Mouse (Mus musculus) cerebellum, adult 2 months (tissue): Measurements from ENCODE around the gene Arpc2. TPM values are rescaled to one million over a fixed set of nuclear protein-coding genes. Genes with fewer than 3 reads are reported as not detected.
A peak's percentile ranks its signal among the peaks of the same experiment; 100 is the strongest.

Source experiments
- DNase-seq, 2 experiments: peaks; one replicate each; pipeline ENCODE4 v3.0.0; 2021
- H3K27ac ChIP-seq: fragments of 200-500 bp; 2 replicates; pipeline ENCODE4 v1.5.1; 2012; ENCODE audit warnings: low read length, control low read depth, inconsistent platforms; ENCODE audit not compliant: insufficient read depth
- H3K27me3 ChIP-seq: fragments of 200-500 bp; 2 replicates; pipeline ENCODE4 v1.6.1; 2012; ENCODE audit warnings: inconsistent platforms, mild to moderate bottlenecking, low read length, moderate library complexity; ENCODE audit not compliant: control insufficient read depth, insufficient read depth
- H3K4me1 ChIP-seq: fragments of 200-500 bp; 2 replicates; pipeline ENCODE4 v1.6.1; 2011; ENCODE audit warnings: low read length; ENCODE audit not compliant: control insufficient read depth, insufficient read depth
- H3K4me3 ChIP-seq: fragments of 200-500 bp; replicated peaks from 2 replicates; pipeline ENCODE3; 2011; ENCODE audit warnings: mild to moderate bottlenecking, low read depth, low read length, control low read depth; ENCODE audit not compliant: insufficient read depth
- CTCF ChIP-seq: fragments of 200-500 bp; IDR thresholded peaks from 2 replicates; pipeline ENCODE4 v1.5.1; 2011; ENCODE audit warnings: low read depth, mild to moderate bottlenecking, control low read depth, low read length, moderate library complexity, borderline replicate concordance; ENCODE audit not compliant: insufficient read depth
- POLR2A ChIP-seq: fragments of 200-500 bp; IDR thresholded peaks from 2 replicates; pipeline ENCODE4 v1.6.1; 2011; ENCODE audit warnings: low read length, control low read depth, borderline replicate concordance; ENCODE audit not compliant: insufficient read depth
- WGBS: fragments of 180-500 bp; shearing (Covaris S2); methylation state at CpG from one replicate; pipeline ENCODE4 v1.1.7; 2018; 5-methylcytosine and 5-hydroxymethylcytosine counted together
- polyA plus RNA-seq: library from polyadenylated mRNA; depleted of rRNA; stranded (reverse); fragments of >200 nt; gene quantifications from 2 replicates; pipeline ENCODE4 v1.2.3, GENCODE M21; 2012

Gene Arpc2
- polyA plus RNA-seq, 1 experiment: 146 TPM

DNA sequence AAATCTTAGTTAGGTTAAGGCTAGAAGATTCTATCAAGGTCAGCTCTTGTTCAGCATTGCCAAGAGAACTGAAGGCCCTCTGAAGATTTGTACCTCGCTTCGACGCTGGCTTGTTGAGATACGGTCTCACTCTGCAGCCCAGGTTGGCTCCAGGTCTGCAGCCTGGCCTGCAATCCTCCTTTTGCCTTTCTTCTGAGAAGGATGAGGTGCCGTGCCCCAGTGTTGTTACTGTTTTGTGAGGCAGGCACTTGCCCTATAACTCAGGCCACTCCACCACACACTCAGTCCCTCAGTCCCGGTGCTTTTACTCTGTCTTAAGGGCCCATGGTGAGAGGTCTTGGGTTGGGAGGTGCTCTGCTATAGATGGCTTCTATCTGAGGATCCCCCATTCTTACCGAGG lies 66.3 kb downstream of the Arpc2 start:
- Histone ChIP-seq H3K27me3 (no peaks in the 10 kb centered on the region), H3K27ac (no peak overlapping the region), H3K4me1 (peaks cover 29% of the 10 kb centered on the region), H3K4me3 (no peak overlapping the region)
- no peak for DNase-seq
- 89% methylated on average over 7 of the region's 7 CpGs for WGBS
- no peak for TF ChIP-seq CTCF
- TF ChIP-seq POLR2A: no peak

DNA sequence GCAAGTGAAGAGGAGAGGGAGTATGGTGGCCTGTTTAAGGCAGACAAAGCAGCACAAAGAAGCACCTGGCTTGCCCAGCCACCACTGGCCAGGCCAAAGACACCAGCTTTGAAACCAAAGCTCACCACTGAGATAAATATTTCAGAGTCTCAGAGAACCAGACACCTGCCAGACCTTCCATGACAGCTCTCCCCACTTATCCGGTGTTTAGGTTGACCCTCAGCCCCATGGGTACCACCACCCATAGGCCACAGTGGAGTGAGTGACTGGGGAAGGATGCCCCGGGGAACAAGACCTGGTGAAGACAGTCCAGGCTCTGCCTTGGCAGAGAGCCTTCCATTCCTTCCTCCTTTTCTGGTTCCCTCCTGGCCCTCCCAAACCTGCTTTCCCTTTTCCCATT lies 67.0 kb downstream of the Arpc2 start:
- peak in 1 of 2 experiments; percentile 9 for DNase-seq
- H3K4me1 ChIP-seq: peaks cover 23% of the 10 kb centered on the region
- peak overlapping the region; percentile 4 for H3K4me3 ChIP-seq
- 74% methylated on average over 2 of the region's 2 CpGs for WGBS
- H3K27ac ChIP-seq: no peak overlapping the region; the same call in 1 of the 2 replicates
- no peak for TF ChIP-seq CTCF
- TF ChIP-seq POLR2A: no peak
- no peaks in the 10 kb centered on the region for H3K27me3 ChIP-seq

- H3K4me1 ChIP-seq: peaks cover 14% of the 10 kb centered on the region
- peak overlapping the region; percentile 60 for H3K4me3 ChIP-seq
- no peaks in the 10 kb centered on the region for H3K27me3 ChIP-seq
- DNase-seq: peak; percentile 61 to 69
- TF ChIP-seq CTCF (no peak), POLR2A (peak; percentile 40; the same call in 1 of the 2 replicates)
- H3K27ac ChIP-seq: peak overlapping the region; percentile 58
- 3% methylated on average over 56 of the region's 56 CpGs for WGBS
Observed at GRCm38 (mm10) chr1:74303509-74304338, 67.8 kb downstream of the Arpc2 start.

DNA sequence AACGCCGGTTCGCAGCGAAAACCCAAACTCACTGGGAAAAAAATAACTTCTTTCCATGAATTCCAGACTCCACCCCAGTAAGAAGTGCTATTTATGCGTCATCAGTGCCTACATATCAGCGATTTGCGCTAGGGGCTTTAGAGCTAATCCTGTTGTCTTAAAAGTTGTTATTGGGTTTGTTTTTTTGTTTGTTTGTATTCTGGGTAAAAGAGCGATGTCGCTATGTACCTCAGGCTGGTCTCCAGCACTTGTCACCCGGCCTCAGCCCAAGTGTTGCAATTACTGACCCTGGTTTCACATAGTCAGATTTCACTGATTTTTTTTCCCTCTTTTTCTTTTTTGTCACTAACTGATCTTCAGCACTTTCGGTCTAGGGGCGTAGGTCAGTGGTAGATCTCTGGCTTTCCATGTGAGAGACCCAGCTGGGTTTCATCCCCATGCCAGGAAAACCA lies 68.5 kb downstream of the Arpc2 start:
- H3K4me1 ChIP-seq: peaks cover 8% of the 10 kb centered on the region; the same call in 1 of the 2 replicates
- TF ChIP-seq POLR2A: no peak
- TF ChIP-seq CTCF: no peak
- H3K4me3 ChIP-seq: peak overlapping the region; percentile 60
- H3K27ac ChIP-seq: peak overlapping the region; percentile 58; the same call in 1 of the 2 replicates
- 19% methylated on average over 12 of the region's 12 CpGs for WGBS
- DNase-seq: no peak
- no peaks in the 10 kb centered on the region for H3K27me3 ChIP-seq

DNA sequence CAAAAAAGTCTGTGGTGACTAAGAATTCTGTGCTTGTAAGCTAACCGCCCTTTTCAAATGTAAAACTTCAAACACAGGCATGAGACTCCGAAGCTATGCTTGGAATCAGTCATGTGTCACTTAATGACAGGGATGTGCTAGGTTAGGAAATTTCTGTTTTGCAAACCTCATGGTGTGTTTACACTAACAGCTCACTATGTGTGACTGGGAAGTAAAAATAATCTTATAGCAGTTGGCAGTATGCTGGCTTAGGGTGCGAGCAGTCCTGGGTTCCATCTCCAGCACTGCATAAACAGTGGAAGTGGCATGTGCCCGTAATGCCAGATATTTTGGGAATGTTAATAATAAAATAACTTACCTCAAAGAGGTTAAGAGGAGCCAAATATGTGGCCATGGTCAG lies 69.1 kb downstream of the Arpc2 start:
- TF ChIP-seq POLR2A (no peak), CTCF (no peak)
- WGBS: 88% methylated on average over 4 of the region's 4 CpGs

GRCm38 (mm10) chr1:74305522-74305921 lies 69.6 kb downstream of the Arpc2 start, which contains the start of gene Tmbim1:
TSS of gene Tmbim1 (minus strand) at chr1:74305622.
- 93% methylated on average over 2 of the region's 2 CpGs for WGBS
- Histone ChIP-seq H3K4me3 (peak within 1 kb of the TSS; percentile 60), H3K27me3 (no peaks in the 10 kb centered on the region), H3K4me1 (peaks cover 4% of the 10 kb centered on the region; the same call in 1 of the 2 replicates), H3K27ac (no peak within 1 kb of the TSS; the same call in 1 of the 2 replicates)
- DNase-seq: no peak
- TF ChIP-seq POLR2A (no peak), CTCF (no peak)

More for the DNA sequence above, 69.1 kb downstream of the Arpc2 start:
- Histone ChIP-seq H3K4me3 (no peak overlapping the region), H3K27ac (no peak overlapping the region), H3K27me3 (no peaks in the 10 kb centered on the region), H3K4me1 (peaks cover 4% of the 10 kb centered on the region; the same call in 1 of the 2 replicates)
- no peak for DNase-seq

GRCm38 (mm10) chr1:74307146-74307545 lies 71.3 kb downstream of the Arpc2 start:
- H3K27ac ChIP-seq: no peak overlapping the region
- 100% methylated on average over 1 of the region's 1 CpGs for WGBS
- no peak for DNase-seq

More at GRCm38 (mm10) chr1:74307146-74307545, 71.3 kb downstream of the Arpc2 start:
- no peaks in the 10 kb centered on the region for H3K27me3 ChIP-seq
- H3K4me1 ChIP-seq: peaks cover 4% of the 10 kb centered on the region; the same call in 1 of the 2 replicates
- TF ChIP-seq POLR2A (no peak), CTCF (no peak)
- H3K4me3 ChIP-seq: no peak overlapping the region
